Mouse (Mus musculus) cerebellum, adult (tissue): ENCODE measurements at regions not wholly inside any gene's neighbourhood (a gene's known extent, or its start where the extent isn't known, plus 50 kb on each side); places are given as distances from the start of the nearest gene placed in this dataset.
A peak's percentile ranks its signal among the peaks of the same experiment; 100 is the strongest.
"Not testable (repeated sequence)": the region's sequence is repeated elsewhere in the genome, so short reads cannot be mapped to it uniquely, and the experiment has no call there.

Source experiments
- ATAC-seq: cut with Nextera tagmentation; 2 replicates; pipeline ENCODE4 v1.9.2; 2017; ENCODE audit warnings: mild to moderate bottlenecking, moderate library complexity, mixed read lengths; ENCODE audit not compliant: insufficient number of reproducible peaks, low FRiP score, low TSS enrichment

DNA sequence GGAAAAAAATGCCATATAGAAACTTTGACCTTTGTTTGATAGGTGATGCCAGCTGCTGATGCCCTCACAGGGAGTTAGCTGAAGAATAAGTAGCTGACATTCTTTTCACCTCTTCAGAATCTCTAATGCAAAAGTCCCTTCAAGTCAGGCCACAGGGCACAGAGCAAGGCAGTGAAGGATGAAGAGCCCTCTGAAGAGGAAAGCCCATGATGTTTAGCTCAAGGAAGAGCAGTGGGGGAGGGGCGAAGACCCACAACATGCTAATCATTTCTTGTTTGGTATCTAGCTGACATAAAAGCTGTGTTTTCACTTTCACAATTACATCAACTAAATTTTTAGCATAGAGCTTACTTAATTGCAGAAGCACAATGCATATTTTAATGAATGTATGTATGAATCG, 1108.4 kb downstream of the Trim52 start:
- no peak for ATAC-seq

DNA sequence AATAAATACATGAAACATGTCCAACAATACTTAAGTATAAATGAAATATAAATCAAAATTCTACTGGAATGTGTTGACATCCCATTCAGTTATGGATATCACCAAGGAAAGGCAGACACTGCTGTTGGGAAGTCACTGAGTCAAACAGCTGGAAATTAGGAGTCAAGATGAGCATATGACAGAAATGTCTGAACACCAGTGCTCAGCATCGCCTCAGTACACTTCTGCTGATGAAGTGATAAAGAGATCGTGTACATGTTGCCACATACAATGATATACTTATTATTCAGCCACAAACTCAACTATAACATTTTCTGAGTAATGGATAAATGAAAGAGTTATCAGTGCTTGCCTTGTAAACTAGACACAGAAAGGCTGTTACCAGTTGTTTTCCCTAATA, 1158.2 kb downstream of the Trim52 start:
- no peak for ATAC-seq

DNA sequence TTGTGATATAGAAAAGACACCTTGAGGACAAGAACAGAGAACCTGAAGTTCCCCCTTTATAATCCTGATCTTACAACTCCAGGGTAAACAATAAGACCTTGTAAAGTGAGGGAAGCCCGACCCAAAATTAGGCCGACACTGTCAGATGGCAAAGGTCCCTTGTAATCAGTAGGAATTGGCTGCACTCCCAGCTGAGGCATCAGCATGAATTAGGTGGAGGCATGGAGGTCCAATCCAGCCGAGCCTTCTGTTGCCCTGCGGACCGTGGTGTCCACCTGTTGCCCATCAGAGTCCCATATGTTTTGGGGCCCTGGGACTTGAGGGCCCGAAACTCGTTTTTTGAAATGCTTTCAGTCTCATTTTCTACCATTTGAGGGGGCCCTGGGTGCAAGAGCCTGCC, 1174.3 kb downstream of the Trim52 start:
- not testable (repeated sequence) for ATAC-seq

DNA sequence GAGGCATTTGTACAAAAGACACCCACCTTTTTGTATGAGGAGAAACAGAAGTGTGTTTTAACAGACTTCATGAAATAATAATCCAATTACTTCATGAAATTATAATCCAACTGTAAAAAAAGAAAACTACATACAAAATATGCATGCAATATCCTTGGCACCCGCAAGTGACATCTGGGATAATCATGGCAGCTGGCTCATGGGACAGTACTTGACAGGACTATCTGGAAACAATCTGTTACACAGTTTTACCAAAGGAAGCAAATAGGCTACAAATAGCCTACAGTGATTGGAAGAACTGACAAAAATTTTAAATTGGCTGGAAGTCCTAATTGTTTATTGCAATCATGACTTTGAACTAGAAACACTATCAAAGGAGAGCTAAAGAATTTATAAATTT, 1223.3 kb downstream of the Trim52 start:
- ATAC-seq, result no peak

DNA sequence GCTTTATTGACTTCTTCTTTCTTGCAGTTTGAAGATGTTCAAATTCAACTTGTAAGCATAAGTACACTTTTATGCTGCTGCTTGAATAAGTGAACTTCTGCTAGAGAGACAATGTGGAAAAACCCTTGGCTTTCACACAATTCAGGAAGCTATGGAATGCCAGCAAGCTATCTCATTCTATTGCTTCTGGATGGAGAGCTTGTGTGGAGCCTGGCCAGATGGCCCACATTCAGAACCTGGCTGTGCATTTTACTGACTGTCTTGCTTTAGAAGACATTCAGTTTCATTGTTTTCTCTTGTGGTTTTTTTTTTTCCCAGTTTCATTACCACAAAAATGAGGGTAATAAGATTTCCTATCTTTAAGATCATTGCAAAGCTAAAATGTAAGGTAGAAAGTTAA, 1234.2 kb downstream of the Trim52 start:
- peak; percentile 97 for ATAC-seq

DNA sequence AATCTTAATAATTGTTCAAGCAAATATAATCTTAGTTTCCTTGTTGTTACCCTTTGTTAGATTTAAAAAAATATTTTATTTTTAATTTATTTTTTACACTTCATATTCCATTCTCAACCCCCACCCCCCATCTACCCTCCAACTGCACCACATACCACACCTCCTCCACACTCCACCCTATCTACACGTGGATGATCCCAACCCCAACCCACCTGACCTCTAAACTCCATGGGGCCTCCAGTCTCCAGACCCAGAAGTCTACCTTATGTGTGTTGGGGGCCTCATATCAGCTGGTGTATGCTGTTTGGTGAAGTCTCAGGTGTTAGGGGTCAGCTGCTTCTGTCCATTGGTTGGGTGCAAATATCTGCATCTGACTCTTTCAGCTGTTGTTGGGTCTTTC, 1256.8 kb downstream of the Trim52 start:
- no peak for ATAC-seq
